Mouse (Mus musculus) liver, embryonic 14.5 days (tissue): ENCODE measurements at regions not wholly inside any gene's neighbourhood (a gene's known extent, or its start where the extent isn't known, plus 50 kb on each side); places are given as distances from the start of the nearest gene placed in this dataset.

ENCODE experiments used
- ATAC-seq: fragments of 200-750 bp; cut with Nextera tagmentation; 2 replicates; pipeline ENCODE4 v1.8.0; 2017; ENCODE audit warnings: moderate number of reproducible peaks, mild to moderate bottlenecking, moderate library complexity; ENCODE audit not compliant: insufficient read depth
- DNase-seq, 3 experiments: peaks; one replicate each; pipeline ENCODE4 v3.0.0-alpha.2; 2012 to 2013; ENCODE audit warnings: low read depth in 3 of 3, low spot score in 3 of 3
- H3K27ac ChIP-seq: fragments of 300-500 bp; sonication (generic); 2 replicates; pipeline ENCODE4 v1.5.1; 2014; ENCODE audit warnings: moderate library complexity, mild to moderate bottlenecking, control low read depth, inconsistent platforms
- H3K27me3 ChIP-seq: fragments of 300-500 bp; sonication (generic); 2 replicates; pipeline ENCODE4 v1.6.1; 2014; ENCODE audit warnings: mild to moderate bottlenecking, low read length, moderate library complexity; ENCODE audit not compliant: control insufficient read depth, insufficient read depth
- H3K36me3 ChIP-seq: fragments of 300-500 bp; sonication (generic); replicated peaks from 2 replicates; pipeline ENCODE4 v1.6.1; 2014; ENCODE audit warnings: low read depth; ENCODE audit not compliant: control insufficient read depth, insufficient read depth
- H3K4me1 ChIP-seq, 2 experiments: fragments of 200-500 bp in 1 of 2; fragments of 300-500 bp in 1 of 2; sonication (generic) in 1 of 2; replicated peaks; 2 replicates each; pipeline ENCODE4 v1.6.1; 2012 to 2014; ENCODE audit warnings: antibody characterized with exemption in 1 of 2, inconsistent platforms in 1 of 2, low read length in 1 of 2; ENCODE audit not compliant: control insufficient read depth in 2 of 2, insufficient read depth in 2 of 2
- H3K4me2 ChIP-seq: fragments of 300-500 bp; sonication (generic); 2 replicates; pipeline ENCODE4 v1.6.1; 2014; ENCODE audit warnings: low read depth, mild to moderate bottlenecking, control low read depth, moderate library complexity
- H3K4me3 ChIP-seq, 2 experiments: fragments of 200-500 bp in 1 of 2; fragments of 300-500 bp in 1 of 2; sonication (generic) in 1 of 2; 2 replicates each; pipeline ENCODE4 v1.5.1; 2012 to 2014; ENCODE audit warnings: low read depth in 2 of 2, low read length in 2 of 2, mild to moderate bottlenecking in 2 of 2, control low read depth in 1 of 2, inconsistent platforms in 1 of 2, moderate library complexity in 1 of 2; ENCODE audit not compliant: insufficient read depth in 1 of 2
- H3K9ac ChIP-seq: fragments of 300-500 bp; sonication (generic); replicated peaks from 2 replicates; pipeline ENCODE4 v1.6.1; 2014; ENCODE audit warnings: mild to moderate bottlenecking, control low read depth, moderate library complexity
- H3K9me3 ChIP-seq: fragments of 300-500 bp; sonication (generic); 2 replicates; pipeline ENCODE4 v1.6.1; 2016; ENCODE audit warnings: low read length, mixed read lengths; ENCODE audit not compliant: control insufficient read depth
- CTCF ChIP-seq: IDR thresholded peaks from 2 replicates; pipeline ENCODE4 v1.5.1; 2016; ENCODE audit warnings: antibody characterized with exemption, low read depth, control low read depth
- EP300 ChIP-seq: IDR thresholded peaks from 2 replicates; pipeline ENCODE4 v1.6.1; 2016; ENCODE audit warnings: antibody characterized with exemption, low read depth
- WGBS: fragments of 180-500 bp; shearing (Covaris S2); extraction: QIAGEN DNeasy Blood & Tissue Kit; methylation state at CpG from one replicate; pipeline ENCODE4 v1.1.7; 2014; ENCODE audit not compliant: insufficient replicate concordance; 5-methylcytosine and 5-hydroxymethylcytosine counted together

DNA sequence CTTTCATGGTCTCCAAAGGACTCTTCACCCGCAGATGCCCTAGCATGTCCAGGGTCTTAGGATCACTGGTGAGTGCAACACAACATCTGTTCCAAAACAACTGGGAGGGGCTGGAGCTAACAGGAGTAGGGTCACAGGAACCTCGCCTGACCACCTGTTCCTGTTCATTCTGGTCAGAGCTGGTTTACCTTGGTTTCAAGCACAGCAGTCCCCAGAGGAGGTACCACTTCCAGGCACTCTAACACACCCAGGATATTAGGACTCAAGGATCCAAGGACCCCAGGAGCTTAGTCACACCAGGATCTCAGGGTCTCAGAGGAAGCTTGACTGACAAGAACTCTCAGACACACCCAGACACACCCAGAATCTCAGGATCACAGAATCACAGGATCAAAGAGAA, 94.9 kb upstream of the Plscr5 start:
- H3K4me1 ChIP-seq: no peaks in the 10 kb centered on the region
- TF ChIP-seq CTCF (no peak), EP300 (no peak)
- H3K36me3 ChIP-seq: no peaks in the 10 kb centered on the region
- no peaks in the 10 kb centered on the region for H3K27me3 ChIP-seq
- WGBS: 50% methylated on average over 2 of the region's 2 CpGs
- H3K4me3 ChIP-seq: no peak overlapping the region
- H3K4me2 ChIP-seq: no peak overlapping the region
- H3K9me3 ChIP-seq: no peaks in the 10 kb centered on the region
- H3K27ac ChIP-seq: no peak overlapping the region
- H3K9ac ChIP-seq: no peak overlapping the region
- no peak for ATAC-seq
- DNase-seq: no peak

DNA sequence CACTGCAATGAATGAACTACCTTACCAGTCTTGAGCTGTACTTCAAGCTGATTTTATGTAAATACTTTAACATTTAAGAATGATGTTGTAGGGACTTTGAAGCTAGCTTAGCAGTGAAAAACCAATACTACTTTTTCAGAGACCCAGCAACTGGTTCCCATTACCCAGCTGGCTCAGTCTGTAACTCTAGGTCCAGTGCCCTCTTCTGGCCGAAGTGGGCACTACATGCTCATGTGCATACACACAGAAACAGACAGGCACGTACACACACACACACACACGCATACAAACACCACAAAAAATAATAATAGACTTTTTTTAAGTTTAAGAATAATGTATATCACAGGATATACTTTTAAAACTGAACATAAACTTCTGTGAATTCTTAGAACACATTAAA, 63.2 kb upstream of the Plscr5 start:
- Histone ChIP-seq H3K4me3 (no peak overlapping the region), H3K4me1 (no peaks in the 10 kb centered on the region), H3K36me3 (no peaks in the 10 kb centered on the region), H3K4me2 (no peak overlapping the region), H3K27me3 (no peaks in the 10 kb centered on the region), H3K27ac (no peak overlapping the region), H3K9me3 (no peaks in the 10 kb centered on the region), H3K9ac (no peak overlapping the region)
- TF ChIP-seq CTCF: peak; percentile 48
- no peak for TF ChIP-seq EP300
- DNase-seq: no peak
- 67% methylated on average over 3 of the region's 3 CpGs for WGBS
- ATAC-seq: no peak

DNA sequence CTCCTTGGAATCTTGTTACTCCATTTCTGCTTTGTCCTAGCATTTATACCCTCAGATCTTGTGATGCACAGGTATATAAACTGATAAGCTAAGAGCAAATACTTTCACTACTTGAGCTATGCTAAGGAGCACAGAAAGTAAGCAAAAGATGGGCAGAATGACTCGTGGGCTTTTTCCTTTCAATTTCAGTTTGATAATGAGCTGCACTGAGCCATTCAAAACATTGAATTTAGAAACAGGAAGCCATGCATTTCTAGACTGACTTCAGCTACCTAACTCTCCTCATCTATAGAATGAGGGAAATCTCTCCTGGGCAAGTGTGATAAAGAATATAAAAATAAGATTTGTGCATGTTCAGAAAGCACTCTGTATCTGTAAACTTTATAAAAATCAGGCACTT, 62.3 kb upstream of the Plscr5 start:
- H3K27me3 ChIP-seq: no peaks in the 10 kb centered on the region
- H3K36me3 ChIP-seq: no peaks in the 10 kb centered on the region
- H3K9ac ChIP-seq: no peak overlapping the region
- DNase-seq (no peak), ATAC-seq (no peak)
- no peaks in the 10 kb centered on the region for H3K9me3 ChIP-seq
- no peaks in the 10 kb centered on the region for H3K4me1 ChIP-seq
- WGBS: 40% methylated on average over 1 of the region's 1 CpGs
- no peak overlapping the region for H3K4me3 ChIP-seq
- no peak for TF ChIP-seq EP300
- TF ChIP-seq CTCF: no peak
- H3K27ac ChIP-seq: no peak overlapping the region
- no peak overlapping the region for H3K4me2 ChIP-seq

- DNase-seq: no peak
- no peak for TF ChIP-seq CTCF
- TF ChIP-seq EP300: no peak
- WGBS: 58% methylated on average over 9 of the region's 9 CpGs
These were observed 60.3 kb upstream of the Plscr5 start for GRCm38 (mm10) chr9:92132440-92132839.

DNA sequence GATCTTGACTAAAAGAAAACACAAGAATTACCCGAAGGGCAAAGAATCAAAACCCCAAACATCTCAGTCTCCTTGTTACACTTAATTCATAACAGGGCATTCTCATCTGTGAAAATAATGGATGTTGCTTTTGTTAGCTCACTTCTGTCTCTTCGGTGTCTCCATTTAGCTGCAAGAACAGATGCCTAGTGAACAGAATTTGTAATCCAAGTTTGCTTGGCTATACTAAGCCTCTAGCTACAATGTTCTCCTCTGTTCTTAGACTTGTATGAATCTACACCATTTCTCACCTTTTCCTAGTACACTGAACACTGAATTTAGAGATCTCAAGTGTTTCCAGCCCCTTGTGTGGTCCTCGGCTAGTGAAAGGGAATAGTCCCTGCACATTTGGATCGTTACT, 50.8 kb upstream of the Plscr5 start:
- 60% methylated on average over 4 of the region's 4 CpGs for WGBS
- no peaks in the 10 kb centered on the region for H3K4me1 ChIP-seq
- ATAC-seq: no peak

More at GRCm38 (mm10) chr9:92132440-92132839, 60.3 kb upstream of the Plscr5 start:
- Histone ChIP-seq H3K9ac (no peak overlapping the region), H3K27ac (no peak overlapping the region), H3K4me1 (no peaks in the 10 kb centered on the region), H3K36me3 (no peaks in the 10 kb centered on the region), H3K4me3 (no peak overlapping the region), H3K9me3 (no peaks in the 10 kb centered on the region), H3K4me2 (no peak overlapping the region), H3K27me3 (no peaks in the 10 kb centered on the region)
- no peak for ATAC-seq

More for the DNA sequence above, 50.8 kb upstream of the Plscr5 start:
- Histone ChIP-seq H3K27ac (no peak overlapping the region), H3K27me3 (no peaks in the 10 kb centered on the region), H3K4me3 (no peak overlapping the region), H3K9ac (no peak overlapping the region), H3K4me2 (no peak overlapping the region), H3K9me3 (no peaks in the 10 kb centered on the region), H3K36me3 (no peaks in the 10 kb centered on the region)
- TF ChIP-seq EP300: no peak
- no peak for TF ChIP-seq CTCF
- DNase-seq: no peak
